Mouse (Mus musculus): ENCODE results near the gene Phactr3.

DNA sequence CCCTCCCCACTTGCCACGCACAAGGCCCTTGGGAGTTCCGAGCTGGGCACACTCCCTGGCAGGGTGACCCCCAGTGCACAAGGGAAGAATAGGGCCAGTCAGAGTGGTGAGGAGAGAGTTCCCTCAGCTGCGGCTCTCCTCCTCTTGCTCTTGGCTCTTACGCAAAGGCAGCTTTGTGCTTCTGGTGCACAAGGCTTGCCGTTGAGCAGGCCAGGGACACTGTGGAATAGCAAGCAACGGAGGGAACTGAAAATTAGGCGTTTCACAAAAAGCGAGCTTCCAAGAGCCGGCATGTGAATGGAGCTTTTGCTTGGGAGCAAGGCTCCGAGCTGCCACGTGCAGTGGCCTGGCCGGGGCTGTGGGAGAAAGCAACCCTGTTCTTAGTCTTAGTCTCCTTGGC, 40.2 kb downstream of the Phactr3 start:
- TF ChIP-seq CTCF (IDR thresholded peaks at IDR 0.05) (no peak), EP300 (IDR thresholded peaks at IDR 0.05) (no peak)
